Mouse (Mus musculus) 416B (cell line): ENCODE measurements around the gene Schip1.

Experiments
- DNase-seq: peaks from one replicate; pipeline ENCODE4 v3.0.0; 2011; ENCODE audit warnings: low read depth

The Schip1 gene

GRCm38 (mm10) chr3:68562838-68563237 is 498.2 kb downstream of the Schip1 start:
- peak; percentile 25 for DNase-seq

- DNase-seq = peak; percentile 79
These were observed 499.3 kb downstream of the Schip1 start for GRCm38 (mm10) chr3:68563922-68564321.

GRCm38 (mm10) chr3:68564978-68565674 is 500.5 kb downstream of the Schip1 start:
- DNase-seq = no peak

GRCm38 (mm10) chr3:68565675-68566055 is 501.1 kb downstream of the Schip1 start:
- no peak for DNase-seq

- DNase-seq = no peak
These were observed 503.0 kb downstream of the Schip1 start for GRCm38 (mm10) chr3:68567581-68567980.

- DNase-seq = no peak
These were observed 503.5 kb downstream of the Schip1 start for GRCm38 (mm10) chr3:68568149-68568548.

- no peak for DNase-seq
These were observed 504.1 kb downstream of the Schip1 start for GRCm38 (mm10) chr3:68568716-68569115.

- no peak for DNase-seq
These were observed 505.7 kb downstream of the Schip1 start for GRCm38 (mm10) chr3:68570319-68570718.

- DNase-seq = no peak
These were observed 507.9 kb downstream of the Schip1 start for GRCm38 (mm10) chr3:68572249-68573225.

- DNase-seq = no peak
These were observed 508.6 kb downstream of the Schip1 start for GRCm38 (mm10) chr3:68573226-68573624.

GRCm38 (mm10) chr3:68574097-68574496 is 509.5 kb downstream of the Schip1 start:
- no peak for DNase-seq

- DNase-seq = no peak
These were observed 510.0 kb downstream of the Schip1 start for GRCm38 (mm10) chr3:68574565-68574964.

- no peak for DNase-seq
These were observed 511.2 kb downstream of the Schip1 start for GRCm38 (mm10) chr3:68575636-68576340.

- DNase-seq = no peak
These were observed 511.8 kb downstream of the Schip1 start for GRCm38 (mm10) chr3:68576431-68576830.

GRCm38 (mm10) chr3:68576948-68577347 is 512.3 kb downstream of the Schip1 start:
- DNase-seq = no peak

- DNase-seq = no peak
These were observed 517.0 kb downstream of the Schip1 start for GRCm38 (mm10) chr3:68581591-68581990.

GRCm38 (mm10) chr3:68582103-68582740 is 517.6 kb downstream of the Schip1 start:
- DNase-seq = peak; percentile 32

- DNase-seq = no peak
These were observed 518.6 kb downstream of the Schip1 start for GRCm38 (mm10) chr3:68583031-68583693.

- DNase-seq = no peak
These were observed 519.3 kb downstream of the Schip1 start for GRCm38 (mm10) chr3:68583771-68584511.

GRCm38 (mm10) chr3:68585213-68585612 is 520.6 kb downstream of the Schip1 start:
- DNase-seq = no peak

- DNase-seq = peak; percentile 14
These were observed 522.1 kb downstream of the Schip1 start for GRCm38 (mm10) chr3:68586646-68587064.
